Mouse (Mus musculus) cortical plate, adult 2 months (tissue): ENCODE measurements around the gene Fosl1. TPM values are rescaled to one million over a fixed set of nuclear protein-coding genes. Genes with fewer than 3 reads are reported as not detected.
"Not testable (repeated sequence)": the region's sequence is repeated elsewhere in the genome, so short reads cannot be mapped to it uniquely, and the experiment has no call there.

ENCODE experiments used
- H3K27ac ChIP-seq: fragments of 200-500 bp; 2 replicates; pipeline ENCODE4 v1.5.1; 2012; ENCODE audit warnings: low read length, control low read depth, inconsistent platforms; ENCODE audit not compliant: insufficient read depth
- H3K4me1 ChIP-seq: fragments of 200-500 bp; 2 replicates; pipeline ENCODE4 v1.6.1; 2011; ENCODE audit warnings: low read length; ENCODE audit not compliant: control insufficient read depth, insufficient read depth
- H3K4me3 ChIP-seq: fragments of 200-500 bp; 2 replicates; pipeline ENCODE4 v1.5.1; 2011; ENCODE audit warnings: mild to moderate bottlenecking, low read length, control low read depth; ENCODE audit not compliant: insufficient read depth
- CTCF ChIP-seq: fragments of 200-500 bp; IDR thresholded peaks from 2 replicates; pipeline ENCODE4 v1.5.1; 2011; ENCODE audit warnings: mild to moderate bottlenecking, control low read depth, low read length; ENCODE audit not compliant: insufficient read depth; ENCODE audit errors: extremely low read depth
- POLR2A ChIP-seq: fragments of 200-500 bp; IDR thresholded peaks from 2 replicates; pipeline ENCODE4 v1.6.1; 2011; ENCODE audit warnings: mild to moderate bottlenecking, low read length, control low read depth; ENCODE audit not compliant: insufficient read depth; ENCODE audit errors: extremely low read depth
- polyA plus RNA-seq: library from polyadenylated mRNA; depleted of rRNA; stranded (reverse); fragments of >200 nt; gene quantifications from 2 replicates; pipeline ENCODE4 v1.2.3, GENCODE M21; 2012; rRNA removed

Gene Fosl1
- polyA plus RNA-seq = 0.21 TPM in 1 of 2 replicates, not detected in the other

- Histone ChIP-seq H3K27ac (no peak within 1 kb of the TSS), H3K4me1 (no peaks in the 10 kb centered on the region; the same call in 1 of the 2 replicates), H3K4me3 (peak within 1 kb of the TSS; percentile 61)
- TF ChIP-seq CTCF (no peak), POLR2A (no peak)
Measured at GRCm38 (mm10) chr19:5447515-5448353, at the start of gene Fosl1. Gene Fosl1 (plus strand): TSS chr19:5447547.

- not testable (repeated sequence) for H3K4me1 ChIP-seq, H3K27ac ChIP-seq
Measured at GRCm38 (mm10) chr19:5401073-5401472, 46.3 kb upstream of the Fosl1 start.

GRCm38 (mm10) chr19:5402293-5402692 lies 45.1 kb upstream of the Fosl1 start, which contains the start of gene Tsga10ip:
Gene Tsga10ip (minus strand): TSS chr19:5402526.
- TF ChIP-seq POLR2A (no peak), CTCF (no peak)
- H3K4me1 ChIP-seq = peaks cover 3% of the 10 kb centered on the region; the same call in 1 of the 2 replicates
- no peak within 1 kb of the TSS for H3K27ac ChIP-seq
- no peak within 1 kb of the TSS for H3K4me3 ChIP-seq

More at GRCm38 (mm10) chr19:5401073-5401472, 46.3 kb upstream of the Fosl1 start:
- H3K4me3 ChIP-seq = not testable (repeated sequence)

- H3K27ac ChIP-seq = peak overlapping the region; percentile 91
- H3K4me1 ChIP-seq = peaks cover 3% of the 10 kb centered on the region; the same call in 1 of the 2 replicates
- TF ChIP-seq POLR2A (no peak), CTCF (no peak)
- H3K4me3 ChIP-seq = peak overlapping the region; percentile 64
Measured at GRCm38 (mm10) chr19:5405924-5406323, 41.4 kb upstream of the Fosl1 start.

GRCm38 (mm10) chr19:5406531-5407126 lies 40.7 kb upstream of the Fosl1 start:
- Histone ChIP-seq H3K4me3 (peak overlapping the region; percentile 64), H3K27ac (peak overlapping the region; percentile 87)
- H3K4me1 ChIP-seq = not testable (repeated sequence)
- TF ChIP-seq POLR2A = peak; percentile 80

- no peak for TF ChIP-seq POLR2A
- peak; percentile 61 for TF ChIP-seq CTCF
- Histone ChIP-seq H3K4me1 (peaks cover 3% of the 10 kb centered on the region; the same call in 1 of the 2 replicates), H3K4me3 (peak overlapping the region; percentile 64), H3K27ac (peak overlapping the region; percentile 87)
Measured at GRCm38 (mm10) chr19:5407133-5407532, 40.2 kb upstream of the Fosl1 start.

GRCm38 (mm10) chr19:5408057-5409001 lies 39.0 kb upstream of the Fosl1 start:
- H3K4me3 ChIP-seq = no peak overlapping the region
- H3K27ac ChIP-seq = 0 out of 2 replicates have a peak overlapping the region, but pooled peaks have one; percentile 28
- peaks cover 3% of the 10 kb centered on the region; the same call in 1 of the 2 replicates for H3K4me1 ChIP-seq
- TF ChIP-seq CTCF (no peak), POLR2A (no peak)

GRCm38 (mm10) chr19:5409068-5409467 lies 38.3 kb upstream of the Fosl1 start:
- Histone ChIP-seq H3K4me3 (no peak overlapping the region), H3K4me1 (peaks cover 3% of the 10 kb centered on the region; the same call in 1 of the 2 replicates), H3K27ac (0 out of 2 replicates have a peak overlapping the region, but pooled peaks have one; percentile 28)
- TF ChIP-seq CTCF = no peak
- no peak for TF ChIP-seq POLR2A

GRCm38 (mm10) chr19:5410641-5411040 lies 36.7 kb upstream of the Fosl1 start:
- H3K4me1 ChIP-seq = peaks cover 3% of the 10 kb centered on the region; the same call in 1 of the 2 replicates

More at GRCm38 (mm10) chr19:5410641-5411040, 36.7 kb upstream of the Fosl1 start:
- H3K27ac ChIP-seq = no peak overlapping the region
- H3K4me3 ChIP-seq = no peak overlapping the region
- TF ChIP-seq POLR2A (no peak), CTCF (no peak)
